Mouse (Mus musculus) right cerebral cortex, postnatal 10 days (tissue): ENCODE data around the gene Zfp781.
"Not testable (repeated sequence)": the region's sequence is repeated elsewhere in the genome, so short reads cannot be mapped to it uniquely, and the experiment has no call there.

Source experiments
- DNase-seq, 2 experiments: peaks; one replicate each; pipeline ENCODE4 v3.0.0; 2021; ENCODE audit warnings: low spot score in 2 of 2

The Zfp781 gene

DNA sequence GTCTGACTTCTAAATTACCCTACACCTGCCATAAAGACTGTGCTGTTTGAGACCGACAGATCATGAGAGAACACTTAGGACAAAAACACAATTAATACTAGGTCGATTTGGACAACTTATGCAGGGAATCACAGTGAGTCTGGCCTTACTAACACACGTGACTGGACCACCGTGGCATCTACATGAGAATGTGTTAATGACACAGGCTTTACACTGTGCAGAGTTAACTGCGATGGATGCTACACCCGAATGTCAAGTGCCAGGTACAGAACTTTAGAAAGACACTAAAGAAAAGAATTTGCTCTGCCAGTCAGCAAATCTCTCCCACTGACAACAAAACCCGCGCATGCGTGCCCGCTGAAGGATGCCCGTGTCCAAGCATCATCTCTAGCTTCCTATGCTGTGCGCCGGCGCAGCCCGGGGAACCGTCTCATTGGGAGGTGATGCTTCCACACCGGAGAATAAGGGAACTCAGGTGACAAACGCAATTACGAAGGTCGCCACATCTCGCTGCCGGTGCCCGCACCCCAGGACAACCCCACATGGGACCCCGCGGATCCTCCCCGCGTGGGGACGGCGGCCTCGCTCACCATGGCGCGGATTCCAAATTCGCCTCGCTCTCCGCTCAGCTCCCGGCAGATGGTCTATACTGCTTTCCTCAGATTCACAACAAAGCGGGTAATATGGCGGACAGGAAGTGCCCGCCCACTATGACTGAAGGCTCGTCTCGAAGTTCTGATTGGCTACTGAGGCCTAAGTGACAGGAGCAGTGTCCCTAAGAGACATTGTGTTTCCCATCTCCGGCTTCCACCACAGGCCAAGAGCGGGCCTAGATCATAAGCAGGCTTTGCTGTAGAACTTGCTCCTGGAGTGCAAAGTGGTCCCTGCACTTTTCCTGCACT lies at the start of gene Zfp781:
Gene Zfp781 (minus strand): TSS at position 639 of the 902 bp plus-strand sequence.
- DNase-seq: not testable (repeated sequence)

DNA sequence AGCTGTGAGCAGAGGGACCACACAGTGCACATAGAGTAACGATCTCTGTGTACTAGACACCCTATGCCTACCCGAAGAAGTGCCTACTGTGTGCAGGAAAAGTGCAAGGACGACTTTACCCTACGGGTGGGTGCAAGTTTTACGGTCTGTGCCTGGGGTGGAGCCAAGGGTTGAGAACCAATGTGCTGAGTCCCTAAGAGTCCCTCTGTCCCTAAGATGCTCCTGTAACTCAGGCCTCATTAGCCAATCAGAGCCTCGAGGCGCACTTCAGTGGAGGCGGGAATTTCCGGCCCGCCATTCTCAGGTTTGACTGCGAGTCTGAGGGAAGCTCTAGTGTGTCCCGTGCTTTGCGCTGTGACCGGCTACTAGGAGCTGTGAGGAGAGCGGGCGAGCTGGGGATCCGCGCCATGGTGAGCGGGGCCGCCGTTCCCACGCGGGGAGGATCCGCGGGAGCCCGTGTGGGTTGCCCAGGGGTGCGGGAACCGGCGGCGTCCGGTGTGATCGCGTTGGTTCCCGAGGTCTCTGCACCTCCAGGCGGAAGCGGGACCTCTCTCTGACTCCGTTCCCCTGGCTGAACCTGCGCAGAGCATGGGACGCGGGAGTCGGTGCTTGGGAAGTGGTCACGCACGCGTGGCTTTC lies 48.2 kb upstream of the Zfp781 start:
- peak in 1 of 2 experiments; percentile 15 for DNase-seq

DNA sequence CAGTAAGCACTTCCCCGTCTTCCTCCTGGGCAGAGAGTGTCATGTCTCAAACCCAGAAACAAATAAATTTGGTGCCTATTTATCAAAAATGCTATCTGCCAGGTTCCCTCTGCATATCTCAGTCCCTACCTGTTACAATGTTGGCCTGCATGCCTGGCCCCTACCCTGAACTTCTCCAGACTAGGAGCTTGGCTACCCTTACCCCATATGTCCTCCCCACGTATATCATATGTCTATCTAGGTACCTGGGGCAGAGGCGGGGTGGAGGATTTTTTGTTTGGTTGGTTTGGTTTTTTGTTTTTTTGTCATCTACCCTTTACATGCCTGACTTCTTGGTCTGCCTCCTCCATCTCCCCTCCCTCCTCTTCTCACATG lies 451 bp upstream of the Zfp781 start:
- DNase-seq: not testable (repeated sequence)

DNA sequence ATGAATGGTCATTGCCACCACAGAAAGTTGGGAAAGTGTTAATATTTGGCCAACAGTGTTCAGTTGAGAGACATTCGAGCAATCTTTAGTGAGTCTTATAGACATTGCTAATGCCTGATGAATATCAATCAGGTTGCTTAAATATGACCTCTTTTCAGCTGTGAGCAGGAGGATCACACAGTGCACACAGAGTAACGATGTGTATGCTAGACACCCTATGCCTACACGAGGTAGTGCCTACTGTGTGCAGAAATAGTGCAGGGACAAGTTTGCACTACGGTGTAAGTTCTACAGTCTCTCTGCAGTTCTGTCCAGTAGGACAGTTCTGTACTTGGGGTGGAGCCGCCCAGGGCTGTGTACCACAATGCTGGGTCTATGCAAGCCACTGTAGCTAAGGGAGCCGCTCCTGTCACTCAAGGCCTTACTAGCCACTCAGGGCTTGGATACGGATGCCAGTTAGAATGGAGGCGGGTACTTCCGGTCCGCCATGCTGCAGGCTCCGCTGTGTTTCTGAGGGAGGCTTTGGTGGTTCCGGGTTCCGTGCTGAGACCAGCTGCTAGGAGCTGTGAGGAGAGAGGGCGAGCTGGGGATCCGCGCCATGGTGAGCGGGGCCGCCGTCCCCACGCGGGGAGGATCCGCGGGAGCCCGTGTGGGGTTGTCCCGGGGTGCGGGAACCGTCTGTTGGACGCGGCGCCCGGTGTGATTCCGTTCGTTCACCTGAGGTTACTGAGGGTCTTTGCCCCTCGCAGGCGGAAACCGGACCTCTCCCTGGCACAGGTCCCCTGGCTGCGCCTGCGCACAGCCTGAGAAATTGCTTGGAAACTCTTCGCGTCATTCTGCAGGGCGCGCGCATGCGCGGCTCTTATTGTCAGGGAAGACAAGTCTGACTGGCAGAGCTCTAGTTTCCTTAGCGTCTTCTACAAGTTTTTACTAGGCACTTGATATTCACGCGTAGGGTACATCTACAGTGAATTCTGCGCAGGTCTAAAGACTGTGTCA lies 66.6 kb downstream of the Zfp781 start, which contains the start of gene Gm32687:
Gene Gm32687 (plus strand): TSS at position 526 of the 999 bp plus-strand sequence.
- DNase-seq: peak in 1 of 2 experiments; percentile 19
